Mouse (Mus musculus) left cerebral cortex, postnatal 4 days (tissue): ENCODE data around the gene Sdf4. TPM values are rescaled to one million over a fixed set of nuclear protein-coding genes. Genes with fewer than 3 reads are reported as not detected.

Source experiments
- DNase-seq: peaks from one replicate; pipeline ENCODE4 v3.0.0-alpha.2; 2022
- intact Hi-C: fragments of 180-260 bp; cut with DNase I; formaldehyde crosslinking; loops from one replicate; pipeline ENCODE4 v1.15.1; 2025
- microRNA-seq: library from miRNA; unstranded; fragments of <30 nt; microRNA quantifications from one replicate; pipeline ENCODE4 v1.2.0, GENCODE M21; 2022
- total RNA-seq, 2 experiments: library from RNA; stranded (reverse); gene quantifications; 2 replicates each; pipeline ENCODE4 v1.2.3; 2021

Gene Sdf4
- total RNA-seq, 2 experiments from 2014 or later = 111 to 112 TPM

DNA sequence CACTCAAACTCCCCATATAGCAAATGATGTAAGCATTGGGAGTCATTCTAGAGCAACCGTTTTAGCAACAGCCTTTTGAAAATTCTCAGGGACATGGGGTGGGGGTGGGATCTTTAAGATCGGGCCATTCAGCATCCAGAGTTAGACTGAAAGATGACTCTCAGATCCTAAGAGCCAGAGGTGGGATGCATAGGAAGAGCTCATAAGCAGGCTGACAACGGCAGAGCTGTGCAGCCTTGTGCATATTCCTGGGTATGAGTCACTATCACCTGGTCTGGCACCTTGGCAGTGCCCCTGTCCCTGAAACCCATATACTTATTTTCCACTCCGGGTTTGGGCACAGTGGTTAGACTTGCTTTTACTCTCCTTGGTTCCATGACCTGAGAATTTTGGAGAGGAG, 60.4 kb downstream of the Sdf4 start:
- DNase-seq = no peak
- intact Hi-C loops = no loop called here

- no peak for DNase-seq
Observed at GRCm38 (mm10) chr4:156054130-156054529, 61.5 kb downstream of the Sdf4 start.

GRCm38 (mm10) chr4:156054606-156055005, 61.9 kb downstream of the Sdf4 start:
- intact Hi-C loops = no loop called here
- no peak for DNase-seq

More at GRCm38 (mm10) chr4:156054130-156054529, 61.5 kb downstream of the Sdf4 start:
- intact Hi-C loops = no loop called here

DNA sequence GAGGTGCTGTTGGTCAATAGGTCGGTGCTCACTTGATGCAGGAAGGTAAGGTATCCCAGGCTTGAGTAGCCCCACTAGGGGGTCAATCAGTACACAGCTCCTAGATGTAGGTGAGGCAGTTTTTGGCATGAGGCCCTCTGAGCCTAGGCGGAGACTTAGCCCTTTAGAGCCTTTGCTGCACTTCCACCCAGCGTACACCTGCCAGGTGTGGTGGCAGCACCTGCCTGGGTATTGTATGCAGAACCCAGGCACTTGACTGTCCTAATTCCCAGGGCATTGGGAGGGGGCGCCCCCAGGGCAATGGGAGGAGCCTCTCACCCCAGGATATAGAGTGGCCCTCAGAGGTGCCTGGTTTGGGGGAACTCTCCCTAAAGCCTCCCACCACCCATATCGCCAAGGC, 62.5 kb downstream of the Sdf4 start:
- no peak for DNase-seq
- intact Hi-C loops = no loop called here

GRCm38 (mm10) chr4:156057702-156058101, 65.0 kb downstream of the Sdf4 start:
- intact Hi-C loops = no loop called here
- no peak for DNase-seq

- intact Hi-C loops = no loop called here
- DNase-seq = no peak
Observed at GRCm38 (mm10) chr4:156058826-156059225, 66.2 kb downstream of the Sdf4 start.

DNA sequence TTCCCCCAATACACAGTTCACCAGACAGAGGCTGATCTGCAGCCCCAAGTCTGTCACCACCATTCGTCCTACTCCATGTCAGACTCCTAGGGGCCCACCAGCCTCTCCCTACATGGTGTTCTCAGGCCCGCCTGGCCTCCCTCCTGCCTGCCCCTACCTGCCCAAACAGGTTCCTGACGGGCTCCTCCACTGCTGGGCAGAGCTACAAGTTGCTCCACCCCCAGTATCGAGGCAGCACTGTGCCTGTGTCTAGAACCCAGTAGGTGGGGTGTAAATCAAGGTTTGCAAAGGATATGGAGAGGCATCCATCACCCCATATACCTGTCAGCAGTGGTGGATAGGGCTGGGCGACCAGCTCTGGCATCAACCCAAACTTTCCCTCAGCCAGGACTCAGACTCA, 66.6 kb downstream of the Sdf4 start, which contains the start of gene Ttll10:
Gene Ttll10, minus strand, starts transcription at position 154 of the 400 bp plus-strand sequence.
- no peak for DNase-seq
- intact Hi-C loops = no loop called here

DNA sequence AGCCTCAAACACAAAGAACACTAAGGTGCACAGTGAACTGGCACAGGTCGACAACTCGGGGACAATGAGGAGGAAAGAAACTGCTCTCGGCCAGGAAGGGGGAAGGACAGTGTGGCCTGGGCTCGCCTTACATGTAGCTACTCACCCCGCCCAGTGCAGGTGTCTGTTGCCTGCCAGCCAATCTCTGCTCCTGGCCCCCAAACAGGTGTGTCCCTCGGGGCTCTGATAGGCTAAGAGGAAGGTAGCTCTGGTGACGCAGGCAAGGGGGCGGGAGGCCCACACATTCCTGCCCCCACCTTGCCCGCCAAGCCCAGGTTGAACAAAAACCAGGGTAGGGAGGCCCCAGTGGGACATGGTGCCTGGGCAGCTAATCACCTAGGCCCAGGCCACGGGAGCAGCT, 67.0 kb downstream of the Sdf4 start:
- DNase-seq = no peak
- intact Hi-C loops = no loop called here

Small RNAs within 50 kb of the gene (microRNA-seq; reads per million reads assigned to microRNA genes)
- gene Mir200a = 64.4 reads per million, percentile 46 among the genes with 10 or more reads in this experiment
- 761 reads per million, percentile 73 among the genes with 10 or more reads in this experiment for gene Mir200b
- 616 reads per million, percentile 71 among the genes with 10 or more reads in this experiment for gene Mir429

Other genes starting within 250 kb of the Sdf4 start
- gene Atad3a, start 231.8 kb upstream of the Sdf4 start, total RNA-seq = 10 to 100 TPM; 64.8 to 69.8 TPM
- gene Vwa1, start 218.2 kb upstream of the Sdf4 start, total RNA-seq = 10 to 100 TPM; 15.6 to 16.4 TPM
- 1 to 10 TPM; 1.3 TPM for gene Tmem88b, start 207.0 kb upstream of the Sdf4 start, total RNA-seq
- gene Ankrd65, start 202.4 kb upstream of the Sdf4 start, total RNA-seq = not detected
- gene Mrpl20, start 190.0 kb upstream of the Sdf4 start, total RNA-seq = 100 to 1,000 TPM; 102 to 104 TPM
- gene Ccnl2, start 180.4 kb upstream of the Sdf4 start, total RNA-seq = 10 to 100 TPM; 84.1 to 85.0 TPM
- 10 to 100 TPM; 59.7 to 62.7 TPM for gene Aurkaip1, start 161.6 kb upstream of the Sdf4 start, total RNA-seq
- gene Mxra8, start 153.2 kb upstream of the Sdf4 start, total RNA-seq = 10 to 100 TPM; 15.0 to 15.1 TPM
- 10 to 100 TPM; 82.5 to 88.2 TPM for gene Dvl1, start 145.5 kb upstream of the Sdf4 start, total RNA-seq
- gene Tas1r3, start 129.5 kb upstream of the Sdf4 start, total RNA-seq = under 1 TPM; 0.28 to 0.32 TPM
- gene Cptp, start 123.4 kb upstream of the Sdf4 start, total RNA-seq = 10 to 100 TPM; 26.6 to 27.5 TPM
- 10 to 100 TPM; 44.1 to 54.7 TPM for gene Ints11, start 123.3 kb upstream of the Sdf4 start, total RNA-seq
- gene Pusl1, start 101.1 kb upstream of the Sdf4 start, total RNA-seq = 10 to 100 TPM; 62.3 to 68.1 TPM
- gene Acap3, start 101.0 kb upstream of the Sdf4 start, total RNA-seq = 100 to 1,000 TPM; 164 to 168 TPM
- gene Ube2j2, start 49.0 kb upstream of the Sdf4 start, total RNA-seq = 100 to 1,000 TPM in 1 of 2 experiments, 10 to 100 TPM in 1; 96.0 to 101 TPM
- 10 to 100 TPM; 12.0 to 14.8 TPM for gene C1qtnf12, start 30.6 kb upstream of the Sdf4 start, total RNA-seq
- 10 to 100 TPM; 12.9 to 13.7 TPM for gene B3galt6, start 223 bp upstream of the Sdf4 start, total RNA-seq
- gene Tnfrsf4, start 21.0 kb downstream of the Sdf4 start, total RNA-seq = 1 to 10 TPM; 1.3 to 1.5 TPM
- not detected for gene Tnfrsf18, start 33.3 kb downstream of the Sdf4 start, total RNA-seq
- gene Ttll10, start 66.5 kb downstream of the Sdf4 start, total RNA-seq = not detected
- gene 9430015G10Rik, start 117.1 kb downstream of the Sdf4 start, total RNA-seq = 10 to 100 TPM; 34.6 to 37.5 TPM
- gene Rnf223, start 137.6 kb downstream of the Sdf4 start, total RNA-seq = under 1 TPM; 0.42 to 0.72 TPM
- gene Agrn, start 204.6 kb downstream of the Sdf4 start, total RNA-seq = 100 to 1,000 TPM; 330 to 331 TPM
- gene Isg15, start 207.9 kb downstream of the Sdf4 start, total RNA-seq = not detected
- 1 to 10 TPM; 5.2 to 6.4 TPM for gene AW011738, start 210.4 kb downstream of the Sdf4 start, total RNA-seq
- under 1 TPM; 0.36 to 0.46 TPM for gene Perm1, start 223.0 kb downstream of the Sdf4 start, total RNA-seq
- 10 to 100 TPM; 46.0 to 46.9 TPM for gene Plekhn1, start 242.0 kb downstream of the Sdf4 start, total RNA-seq
- gene Noc2l, start 243.1 kb downstream of the Sdf4 start, total RNA-seq = 10 to 100 TPM; 77.3 to 78.3 TPM